Mouse (Mus musculus): ENCODE results near the gene Palm3.
A peak's percentile ranks its signal among the peaks of the same experiment; 100 is the strongest.
"Not testable (repeated sequence)": the region's sequence is repeated elsewhere in the genome, so short reads cannot be mapped to it uniquely, and the experiment has no call there.

The Palm3 gene

GRCm38 (mm10) chr8:83997511-83998141 lies 23.6 kb upstream of the Palm3 start, which contains the start of gene Samd1:
Gene Samd1, plus strand, starts transcription at chr8:83997672.
- no peak for DNase-seq (ENCODE audit: low read depth, low spot score)

- DNase-seq (ENCODE audit: low read depth, low spot score) = no peak
Measured at GRCm38 (mm10) chr8:83998231-83999056, 22.8 kb upstream of the Palm3 start.

GRCm38 (mm10) chr8:83999057-83999705 lies 22.1 kb upstream of the Palm3 start:
- DNase-seq (ENCODE audit: low read depth, low spot score) = no peak

GRCm38 (mm10) chr8:83999825-84000224 lies 21.4 kb upstream of the Palm3 start:
- DNase-seq (ENCODE audit: low read depth, low spot score) = no peak

GRCm38 (mm10) chr8:84001281-84002000 lies 19.8 kb upstream of the Palm3 start, which contains the start of gene 1700067K01Rik:
Gene 1700067K01Rik, plus strand, starts transcription at chr8:84001502.
- DNase-seq (ENCODE audit: low read depth, low spot score) = no peak

- DNase-seq (ENCODE audit: low read depth, low spot score) = no peak
Measured at GRCm38 (mm10) chr8:84002957-84003611, 18.2 kb upstream of the Palm3 start.

GRCm38 (mm10) chr8:84003612-84004246 lies 17.5 kb upstream of the Palm3 start:
- no peak for DNase-seq (ENCODE audit: low read depth, low spot score)

- DNase-seq (ENCODE audit: low read depth, low spot score) = peak; percentile 82
Measured at GRCm38 (mm10) chr8:84004533-84005201, 16.6 kb upstream of the Palm3 start.

- DNase-seq (ENCODE audit: low read depth, low spot score) = not testable (repeated sequence)
Measured at GRCm38 (mm10) chr8:84005502-84005901, 15.8 kb upstream of the Palm3 start.

GRCm38 (mm10) chr8:84008362-84008761 lies 12.9 kb upstream of the Palm3 start:
- no peak for DNase-seq (ENCODE audit: low read depth, low spot score)

- no peak for DNase-seq (ENCODE audit: low read depth, low spot score)
Measured at GRCm38 (mm10) chr8:84009876-84010275, 11.4 kb upstream of the Palm3 start.

- no peak for DNase-seq (ENCODE audit: low read depth, low spot score)
Measured at GRCm38 (mm10) chr8:84010625-84011611, 10.4 kb upstream of the Palm3 start.

- no peak for DNase-seq (ENCODE audit: low read depth, low spot score)
Measured at GRCm38 (mm10) chr8:84011705-84012498, 9.4 kb upstream of the Palm3 start, which contains the start of gene 2210011C24Rik. Gene 2210011C24Rik, minus strand, starts transcription at chr8:84012171.

GRCm38 (mm10) chr8:84012499-84013165 lies 8.6 kb upstream of the Palm3 start:
- no peak for DNase-seq (ENCODE audit: low read depth, low spot score)

GRCm38 (mm10) chr8:84015833-84016232 lies 5.4 kb upstream of the Palm3 start:
- no peak for DNase-seq (ENCODE audit: low read depth, low spot score)

- DNase-seq (ENCODE audit: low read depth, low spot score) = no peak
Measured at GRCm38 (mm10) chr8:84019738-84020137, 1.5 kb upstream of the Palm3 start.

- no peak for DNase-seq (ENCODE audit: low read depth, low spot score)
Measured at GRCm38 (mm10) chr8:84021569-84021968, 298 bp downstream of the Palm3 start.

All from brain, embryonic 18.5 days (tissue).